Comparison of ENCODE assay signal across 9 mouse cellular contexts in the genomic region with DNA sequence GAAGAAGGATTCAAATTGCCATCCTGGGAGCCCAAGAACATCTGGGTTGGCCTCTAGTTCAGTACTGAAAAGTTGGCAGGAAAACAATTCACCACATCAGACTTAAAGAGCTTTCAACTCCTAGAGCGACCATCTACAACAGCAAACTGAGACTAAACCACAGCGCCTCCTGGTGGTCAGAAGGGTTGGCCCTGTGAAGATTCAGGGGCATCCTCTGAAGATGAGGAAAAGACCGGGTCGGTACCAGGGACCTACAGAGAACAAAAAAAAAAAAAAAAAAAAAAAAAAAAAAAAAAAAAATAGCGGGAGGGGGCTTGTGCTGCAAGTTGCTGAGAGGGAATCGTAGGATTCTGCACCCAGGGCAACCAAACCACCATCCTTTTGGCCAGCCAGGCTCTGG. TPM values are rescaled to one million over a fixed set of nuclear protein-coding genes. Genes with fewer than 3 reads are reported as not detected.
DNase-seq lines count a peak whose midpoint lies in the region; ATAC-seq and TF ChIP-seq lines count a peak whose summit lies in the region.
"Had no signal": no experiment of that assay in that cellular context is flagged by ENCODE, and none has a peak within 500 bp of the region (broad histone marks: within the 10 kb centered on the region; RNA-seq: fewer than 3 reads in every experiment).

No protein-coding gene starts in this region.

- H3K4me1 ChIP-seq in kidney, embryonic 15.5 days = peaks cover 15% of the 10 kb centered on the region
- no peaks in the 10 kb centered on the region for H3K4me1 ChIP-seq in ES-Bruce4 (ENCODE audit: control insufficient read depth, insufficient read depth, low read length)
- peaks cover 20% of the 10 kb centered on the region for H3K4me1 ChIP-seq in heart, embryonic 16.5 days (ENCODE audit: control insufficient read depth, insufficient read depth, low read length)
- peaks cover 8% of the 10 kb centered on the region for H3K4me1 ChIP-seq in liver, embryonic 16.5 days (ENCODE audit: control insufficient read depth, low read depth, low read length)

- H3K27me3 ChIP-seq in kidney, embryonic 15.5 days = peaks cover 72% of the 10 kb centered on the region
- H3K27me3 ChIP-seq in ES-Bruce4 (ENCODE audit: control insufficient read depth, insufficient read depth, low read length, poor library complexity, severe bottlenecking) = no peaks in the 10 kb centered on the region
- H3K27me3 ChIP-seq in heart, embryonic 16.5 days (ENCODE audit: control insufficient read depth, insufficient read depth, low read length) = peaks cover 14% of the 10 kb centered on the region
- peaks cover 47% of the 10 kb centered on the region for H3K27me3 ChIP-seq in liver, embryonic 16.5 days (ENCODE audit: control insufficient read depth, insufficient read depth, low read depth, low read length)

- 40% methylated on average over 6 of the region's 6 CpGs for WGBS in kidney, embryonic 15.5 days
- 25% methylated on average over 6 of the region's 6 CpGs for WGBS in heart, embryonic 16.5 days
- 16% methylated on average over 6 of the region's 6 CpGs for WGBS in liver, embryonic 16.5 days (ENCODE audit: insufficient replicate concordance)

- no peak overlapping the region for H3K4me2 ChIP-seq in kidney, embryonic 15.5 days
- H3K4me2 ChIP-seq in heart, embryonic 16.5 days (ENCODE audit: low read depth, low read length) = no peak overlapping the region
- H3K4me2 ChIP-seq in liver, embryonic 16.5 days (ENCODE audit: low read depth, low read length) = no peak overlapping the region
- H3K4me2 ChIP-seq: neural tube, embryonic 13.5 days had no signal

- ATAC-seq in kidney, embryonic 15.5 days (replicated peaks; ENCODE audit: low FRiP score) = no peak
- peak; percentile 75; the same call in 1 of the 2 replicates for ATAC-seq in heart, embryonic 16.5 days (replicated peaks; ENCODE audit: extremely low read depth, insufficient read depth, low FRiP score)
- ATAC-seq in liver, embryonic 16.5 days (ENCODE audit: low read depth) = peak; percentile 66; the same call in 1 of the 2 replicates

- no peak for TF ChIP-seq EP300 in ES-Bruce4 (IDR thresholded peaks at IDR 0.05; ENCODE audit: insufficient read depth, low read depth, low read length)

- no peak for TF ChIP-seq POLR2A in ES-Bruce4 (IDR thresholded peaks at IDR 0.05; ENCODE audit: insufficient read depth, low read length)
- no peak for TF ChIP-seq POLR2A in brain, embryonic 14.5 days (IDR thresholded peaks at IDR 0.05; ENCODE audit: borderline replicate concordance, extremely low read depth, insufficient read depth, insufficient read length, poor library complexity, severe bottlenecking)

- no peak overlapping the region for H3K4me3 ChIP-seq in kidney, embryonic 15.5 days (replicated peaks)
- H3K4me3 ChIP-seq in ES-Bruce4 (ENCODE audit: low read depth, low read length) = no peak overlapping the region
- no peak overlapping the region for H3K4me3 ChIP-seq in heart, embryonic 16.5 days (ENCODE audit: low read length)
- H3K4me3 ChIP-seq in liver, embryonic 16.5 days (ENCODE audit: low read depth, low read length) = no peak overlapping the region
- H3K4me3 ChIP-seq: neural tube, embryonic 13.5 days had no signal

- peak; percentile 62 for DNase-seq in kidney, adult 18-20 months
- peak; percentile 58 for DNase-seq in brain, embryonic 14.5 days (ENCODE audit: low read depth)
- DNase-seq in spleen, postnatal 14 days (ENCODE audit: low spot score in 2 of 2) = peak; percentile 55 to 79
- DNase-seq in left cerebral cortex, postnatal 25 days (ENCODE audit: low spot score in 2 of 2) = no peak

- no peak overlapping the region for H3K9ac ChIP-seq in kidney, embryonic 15.5 days
- H3K9ac ChIP-seq in ES-Bruce4 (ENCODE audit: low read depth, poor library complexity, severe bottlenecking) = no peak overlapping the region
- H3K9ac ChIP-seq in heart, embryonic 16.5 days (ENCODE audit: low read length) = no peak overlapping the region
- no peak overlapping the region for H3K9ac ChIP-seq in liver, embryonic 16.5 days (ENCODE audit: low read depth, low read length)
- H3K9ac ChIP-seq: neural tube, embryonic 13.5 days had no signal

- TF ChIP-seq CTCF in ES-Bruce4 (IDR thresholded peaks at IDR 0.05; ENCODE audit: low read depth, low read length) = peak; percentile 68
- TF ChIP-seq CTCF in brain, embryonic 14.5 days (IDR thresholded peaks at IDR 0.05; ENCODE audit: borderline replicate concordance, extremely low read depth, insufficient read depth, insufficient read length) = peak; percentile 70; the same call in 1 of the 2 replicates

- H3K27ac ChIP-seq in kidney, embryonic 15.5 days = no peak overlapping the region
- H3K27ac ChIP-seq in ES-Bruce4 (ENCODE audit: insufficient read depth, low read length) = no peak overlapping the region
- H3K27ac ChIP-seq in heart, embryonic 16.5 days (ENCODE audit: low read length) = no peak overlapping the region
- no peak overlapping the region for H3K27ac ChIP-seq in liver, embryonic 16.5 days (ENCODE audit: low read length)
- H3K27ac ChIP-seq: neural tube, embryonic 13.5 days had no signal

- H3K9me3 ChIP-seq in kidney, embryonic 15.5 days (replicated peaks) = no peaks in the 10 kb centered on the region
- H3K9me3 ChIP-seq in ES-Bruce4 (replicated peaks; ENCODE audit: control insufficient read depth, insufficient read depth, low read length, poor library complexity, severe bottlenecking) = no peaks in the 10 kb centered on the region
- no peaks in the 10 kb centered on the region for H3K9me3 ChIP-seq in heart, embryonic 16.5 days (replicated peaks; ENCODE audit: control insufficient read depth, low read length)
- H3K9me3 ChIP-seq in liver, embryonic 16.5 days (replicated peaks; ENCODE audit: control insufficient read depth, low read length) = no peaks in the 10 kb centered on the region
- H3K9me3 ChIP-seq: neural tube, embryonic 13.5 days had no signal

- intact Hi-C loops in left cerebral cortex, postnatal 25 days (cut with DNase I) = no loop called here

- H3K36me3 ChIP-seq in kidney, embryonic 15.5 days = no peaks in the 10 kb centered on the region
- H3K36me3 ChIP-seq in ES-Bruce4 (ENCODE audit: control insufficient read depth, insufficient read depth, low read length, poor library complexity, severe bottlenecking) = no peaks in the 10 kb centered on the region
- H3K36me3 ChIP-seq in heart, embryonic 16.5 days (ENCODE audit: control insufficient read depth, insufficient read depth) = no peaks in the 10 kb centered on the region
- H3K36me3 ChIP-seq in liver, embryonic 16.5 days (ENCODE audit: control insufficient read depth, insufficient read depth) = no peaks in the 10 kb centered on the region
- H3K36me3 ChIP-seq: neural tube, embryonic 13.5 days had no signal

RNA-seq across cellular contexts. Expression of a gene that starts 0.7 kb away (rescaled TPM):
- not detected in 2 replicates for polyA plus RNA-seq in kidney, embryonic 15.5 days (2015; fragmentation: Nextera tagmentation; extraction: Ambion mirVana)
- not detected in 2 replicates for polyA plus RNA-seq in ES-Bruce4 (2011; ENCODE audit: insufficient read depth, insufficient read length, low read depth, missing spikeins)
- polyA plus RNA-seq in brain, embryonic 14.5 days (2012; rRNA removed) = not detected in 2 replicates
- polyA plus RNA-seq in heart, embryonic 16.5 days (2015; fragmentation: Nextera tagmentation; extraction: Ambion mirVana) = not detected in 2 replicates
- polyA plus RNA-seq in liver, embryonic 16.5 days (2015; fragmentation: Nextera tagmentation; extraction: Ambion mirVana) = not detected in 2 replicates
- not detected for total RNA-seq in left cerebral cortex, postnatal 25 days (2021)
- polyA plus RNA-seq: neural tube, embryonic 13.5 days had no signal

RNA-seq across cellular contexts. Expression of a gene that starts 10.2 kb away (rescaled TPM):
- polyA plus RNA-seq in kidney, embryonic 15.5 days (2015; fragmentation: Nextera tagmentation; extraction: Ambion mirVana) = 59.4 and 61.1 TPM in 2 replicates
- polyA plus RNA-seq in ES-Bruce4 (2011; ENCODE audit: insufficient read depth, insufficient read length, low read depth, missing spikeins) = 19.3 and 20.0 TPM in 2 replicates
- 80.6 and 94.6 TPM in 2 replicates for polyA plus RNA-seq in brain, embryonic 14.5 days (2012; rRNA removed)
- polyA plus RNA-seq in heart, embryonic 16.5 days (2015; fragmentation: Nextera tagmentation; extraction: Ambion mirVana) = 65.1 and 66.7 TPM in 2 replicates
- polyA plus RNA-seq in liver, embryonic 16.5 days (2015; fragmentation: Nextera tagmentation; extraction: Ambion mirVana) = 36.6 and 38.4 TPM in 2 replicates
- total RNA-seq in left cerebral cortex, postnatal 25 days (2021) = 10 to 100 TPM; 48.9 TPM

RNA-seq across cellular contexts. Expression of a gene that starts 28.1 kb away (rescaled TPM):
- 1.1 and 1.5 TPM in 2 replicates for polyA plus RNA-seq in kidney, embryonic 15.5 days (2015; fragmentation: Nextera tagmentation; extraction: Ambion mirVana)
- polyA plus RNA-seq in ES-Bruce4 (2011; ENCODE audit: insufficient read depth, insufficient read length, low read depth, missing spikeins) = 50.0 and 53.5 TPM in 2 replicates
- 0.08 and 0.33 TPM in 2 replicates for polyA plus RNA-seq in brain, embryonic 14.5 days (2012; rRNA removed)
- polyA plus RNA-seq in heart, embryonic 16.5 days (2015; fragmentation: Nextera tagmentation; extraction: Ambion mirVana) = 0.30 and 2.9 TPM in 2 replicates
- 0.12 and 0.47 TPM in 2 replicates for polyA plus RNA-seq in liver, embryonic 16.5 days (2015; fragmentation: Nextera tagmentation; extraction: Ambion mirVana)
- total RNA-seq in left cerebral cortex, postnatal 25 days (2021) = 10 to 100 TPM; 11.6 to 14.0 TPM

RNA-seq across cellular contexts. Expression of a gene that starts 28.8 kb away (rescaled TPM):
- polyA plus RNA-seq in kidney, embryonic 15.5 days (2015; fragmentation: Nextera tagmentation; extraction: Ambion mirVana) = not detected in 2 replicates
- not detected in 2 replicates for polyA plus RNA-seq in ES-Bruce4 (2011; ENCODE audit: insufficient read depth, insufficient read length, low read depth, missing spikeins)
- not detected in 2 replicates for polyA plus RNA-seq in brain, embryonic 14.5 days (2012; rRNA removed)
- 0.09 TPM in 1 of 2 replicates, not detected in the other for polyA plus RNA-seq in heart, embryonic 16.5 days (2015; fragmentation: Nextera tagmentation; extraction: Ambion mirVana)
- polyA plus RNA-seq in liver, embryonic 16.5 days (2015; fragmentation: Nextera tagmentation; extraction: Ambion mirVana) = not detected in 2 replicates
- not detected for total RNA-seq in left cerebral cortex, postnatal 25 days (2021)
- polyA plus RNA-seq: neural tube, embryonic 13.5 days had no signal

RNA-seq across cellular contexts. Expression of a gene that starts 46.5 kb away (rescaled TPM):
- polyA plus RNA-seq in kidney, embryonic 15.5 days (2015; fragmentation: Nextera tagmentation; extraction: Ambion mirVana) = 0.12 and 0.27 TPM in 2 replicates
- not detected in 2 replicates for polyA plus RNA-seq in ES-Bruce4 (2011; ENCODE audit: insufficient read depth, insufficient read length, low read depth, missing spikeins)
- polyA plus RNA-seq in brain, embryonic 14.5 days (2012; rRNA removed) = 0.06 and 0.30 TPM in 2 replicates
- polyA plus RNA-seq in heart, embryonic 16.5 days (2015; fragmentation: Nextera tagmentation; extraction: Ambion mirVana) = 0.42 and 0.62 TPM in 2 replicates
- 0.60 and 0.85 TPM in 2 replicates for polyA plus RNA-seq in liver, embryonic 16.5 days (2015; fragmentation: Nextera tagmentation; extraction: Ambion mirVana)
- total RNA-seq in left cerebral cortex, postnatal 25 days (2021) = not detected
- polyA plus RNA-seq: neural tube, embryonic 13.5 days had no signal

Comparison
In these comparisons a context has a peak if more than half of its experiments do, and no peak if none do; other contexts are left out.
1. DNase-seq: peak in kidney, adult 18-20 months (single experiment), brain, embryonic 14.5 days (single experiment) and spleen, postnatal 14 days (2 of 2); none in left cerebral cortex, postnatal 25 days (0 of 2).
2. RNA of a gene that starts 28.1 kb away (polyA plus RNA-seq): 50.0 to 53.5 TPM in ES-Bruce4; 0.30 to 2.9 TPM in heart, embryonic 16.5 days, 1.1 to 1.5 TPM in kidney, embryonic 15.5 days, 0.12 to 0.47 TPM in liver, embryonic 16.5 days and 0.08 to 0.33 TPM in brain, embryonic 14.5 days; every median in the first group is over 10 times any median in the second.